Mouse (Mus musculus): Measurements from ENCODE around the gene Tmem131. TPM values are rescaled to one million over a fixed set of nuclear protein-coding genes. Genes with fewer than 3 reads are reported as not detected.

Tmem131 gene
- polyA plus RNA-seq, 1 experiment from 2014 or later: 22.1 TPM

DNA sequence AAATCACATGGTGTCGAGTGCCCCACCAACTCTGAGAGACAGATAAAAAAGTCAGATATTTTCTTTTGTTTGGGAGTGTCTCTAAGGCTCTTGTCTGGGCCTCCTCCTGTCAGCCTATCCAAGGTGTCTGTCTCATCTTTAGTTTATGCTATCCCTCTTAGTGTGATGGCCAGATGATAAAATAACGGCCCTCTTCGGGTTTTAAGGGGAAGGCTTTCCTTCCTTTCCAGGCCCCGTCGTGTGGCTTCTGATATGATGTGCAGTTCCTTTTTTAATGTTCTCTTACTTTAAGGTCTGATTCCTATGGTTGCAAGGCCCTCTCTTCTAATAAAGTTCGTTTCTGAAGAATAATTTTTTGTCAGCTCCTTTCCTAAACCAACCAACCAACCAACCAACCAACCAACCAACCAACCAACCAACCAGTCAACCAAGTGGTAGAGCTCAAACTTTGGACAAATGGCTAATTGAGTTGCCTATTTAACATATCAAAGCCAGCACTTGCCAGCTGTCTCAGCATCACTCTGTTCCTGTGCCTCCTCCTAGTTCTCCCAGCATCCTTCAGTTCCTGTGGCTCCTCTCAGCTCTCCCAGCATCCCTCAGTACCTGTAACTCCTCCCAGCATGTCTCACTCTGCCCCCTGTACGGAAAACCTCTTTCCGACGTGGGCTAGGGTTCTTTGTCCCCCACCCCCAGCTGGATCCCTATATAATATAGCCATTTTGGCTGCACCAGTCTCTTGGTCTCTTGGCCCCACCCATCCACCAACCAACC lies 38.9 kb upstream of the Tmem131 start:
- no peak for ATAC-seq (ENCODE audit: low read depth)
- Histone ChIP-seq H3K27ac (ENCODE audit: low read depth, low read length) (no peak overlapping the region), H3K4me1 (ENCODE audit: control insufficient read depth, insufficient read depth, low read length) (no peaks in the 10 kb centered on the region), H3K36me3 (ENCODE audit: control insufficient read depth, insufficient read depth, low read length) (no peaks in the 10 kb centered on the region), H3K4me3 (ENCODE audit: low read depth, low read length) (no peak overlapping the region), H3K27me3 (ENCODE audit: control insufficient read depth, insufficient read depth, low read length) (no peaks in the 10 kb centered on the region), H3K4me2 (ENCODE audit: low read depth, low read length) (no peak overlapping the region), H3K9ac (replicated peaks; ENCODE audit: low read depth, low read length) (no peak overlapping the region), H3K9me3 (ENCODE audit: control insufficient read depth, low read length) (no peaks in the 10 kb centered on the region)
- WGBS: 92% methylated on average over 9 of the region's 9 CpGs

DNA sequence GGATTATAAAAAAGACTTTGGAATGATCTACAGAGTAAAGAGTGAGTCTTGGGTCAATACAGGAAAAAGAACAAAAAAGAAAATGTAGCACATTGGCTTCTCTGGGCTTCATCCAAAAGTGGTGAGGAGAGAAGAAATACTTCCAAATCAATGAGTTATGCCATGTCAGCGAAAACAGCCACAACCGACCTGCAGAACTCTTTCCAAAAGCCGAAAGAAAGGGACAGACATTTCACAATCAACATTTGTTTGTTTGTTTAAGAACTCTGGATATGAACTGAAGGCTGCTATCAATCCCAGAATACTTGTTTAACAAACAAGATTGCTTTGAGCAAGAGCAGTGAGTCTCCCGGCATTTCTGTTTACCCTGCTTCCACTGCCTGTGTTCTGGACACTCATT lies 33.3 kb upstream of the Tmem131 start:
- no peaks in the 10 kb centered on the region for H3K9me3 ChIP-seq (ENCODE audit: control insufficient read depth, low read length)
- no peak overlapping the region for H3K4me3 ChIP-seq (ENCODE audit: low read depth, low read length)
- no peaks in the 10 kb centered on the region for H3K4me1 ChIP-seq (ENCODE audit: control insufficient read depth, insufficient read depth, low read length)
- no peak overlapping the region for H3K4me2 ChIP-seq (ENCODE audit: low read depth, low read length)
- no peak overlapping the region for H3K9ac ChIP-seq (replicated peaks; ENCODE audit: low read depth, low read length)
- ATAC-seq (ENCODE audit: low read depth): no peak
- no peaks in the 10 kb centered on the region for H3K36me3 ChIP-seq (ENCODE audit: control insufficient read depth, insufficient read depth, low read length)
- H3K27me3 ChIP-seq (ENCODE audit: control insufficient read depth, insufficient read depth, low read length): no peaks in the 10 kb centered on the region
- H3K27ac ChIP-seq (ENCODE audit: low read depth, low read length): no peak overlapping the region
- 94% methylated on average over 4 of the region's 4 CpGs for WGBS

- H3K4me1 ChIP-seq (ENCODE audit: control insufficient read depth, insufficient read depth, low read length): no peaks in the 10 kb centered on the region
- no peak overlapping the region for H3K4me2 ChIP-seq (ENCODE audit: low read depth, low read length)
- no peak for ATAC-seq (ENCODE audit: low read depth)
- H3K4me3 ChIP-seq (ENCODE audit: low read depth, low read length): no peak overlapping the region
- H3K27me3 ChIP-seq (ENCODE audit: control insufficient read depth, insufficient read depth, low read length): no peaks in the 10 kb centered on the region
- no peaks in the 10 kb centered on the region for H3K36me3 ChIP-seq (ENCODE audit: control insufficient read depth, insufficient read depth, low read length)
- H3K9me3 ChIP-seq (ENCODE audit: control insufficient read depth, low read length): no peaks in the 10 kb centered on the region
- H3K27ac ChIP-seq (ENCODE audit: low read depth, low read length): no peak overlapping the region
- H3K9ac ChIP-seq (replicated peaks; ENCODE audit: low read depth, low read length): no peak overlapping the region
- WGBS: 91% methylated on average over 3 of the region's 3 CpGs
Observed at GRCm38 (mm10) chr1:36970918-36971617, 27.6 kb upstream of the Tmem131 start.

- Histone ChIP-seq H3K9me3 (ENCODE audit: control insufficient read depth, low read length) (no peaks in the 10 kb centered on the region), H3K27me3 (ENCODE audit: control insufficient read depth, insufficient read depth, low read length) (no peaks in the 10 kb centered on the region), H3K4me2 (ENCODE audit: low read depth, low read length) (no peak overlapping the region), H3K4me1 (ENCODE audit: control insufficient read depth, insufficient read depth, low read length) (no peaks in the 10 kb centered on the region), H3K9ac (replicated peaks; ENCODE audit: low read depth, low read length) (no peak overlapping the region), H3K4me3 (ENCODE audit: low read depth, low read length) (no peak overlapping the region), H3K36me3 (ENCODE audit: control insufficient read depth, insufficient read depth, low read length) (no peaks in the 10 kb centered on the region), H3K27ac (ENCODE audit: low read depth, low read length) (no peak overlapping the region)
- 88% methylated on average over 5 of the region's 5 CpGs for WGBS
- no peak for ATAC-seq (ENCODE audit: low read depth)
Observed at GRCm38 (mm10) chr1:36965831-36966230, 22.4 kb upstream of the Tmem131 start.

DNA sequence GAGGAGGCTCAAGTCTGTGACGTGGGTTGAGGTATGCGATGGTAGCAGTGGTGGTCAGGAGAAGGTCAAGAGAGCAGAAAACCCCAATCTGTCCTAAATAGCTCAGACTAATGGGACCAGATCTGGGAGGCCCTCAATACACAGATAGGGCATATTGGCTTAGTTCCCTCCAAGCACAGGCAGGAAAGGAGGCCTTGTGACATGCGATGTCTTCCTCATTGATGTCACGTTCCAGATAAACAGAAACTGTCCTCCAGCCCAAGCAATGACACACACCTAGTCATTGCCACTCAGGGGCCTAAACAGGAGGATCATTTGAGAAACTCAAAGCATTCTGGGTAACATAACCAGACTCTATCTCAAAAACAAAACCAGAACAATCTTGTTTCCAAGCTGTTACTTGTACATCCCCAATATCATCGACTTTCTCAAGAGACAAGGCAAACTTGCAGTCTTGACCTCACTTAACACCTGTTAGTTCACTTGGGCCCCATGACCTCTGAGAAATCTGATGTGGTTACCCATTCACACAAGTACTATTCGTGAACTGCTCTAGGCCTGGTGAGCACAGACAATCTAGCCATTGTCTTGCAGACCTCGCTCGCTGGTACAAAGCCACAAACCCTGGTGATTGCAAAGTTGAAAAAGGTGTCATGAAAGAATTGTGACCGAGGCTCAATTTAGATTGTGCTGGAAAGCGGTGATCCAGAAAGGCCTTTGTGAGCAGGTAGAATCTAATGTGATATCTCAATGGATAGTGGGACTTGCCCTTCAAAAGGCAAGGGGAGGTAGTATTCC lies 19.1 kb upstream of the Tmem131 start:
- no peak for ATAC-seq (ENCODE audit: low read depth)
- no peak overlapping the region for H3K27ac ChIP-seq (ENCODE audit: low read depth, low read length)
- no peaks in the 10 kb centered on the region for H3K9me3 ChIP-seq (ENCODE audit: control insufficient read depth, low read length)
- no peaks in the 10 kb centered on the region for H3K27me3 ChIP-seq (ENCODE audit: control insufficient read depth, insufficient read depth, low read length)
- H3K4me2 ChIP-seq (ENCODE audit: low read depth, low read length): no peak overlapping the region
- H3K4me3 ChIP-seq (ENCODE audit: low read depth, low read length): no peak overlapping the region
- 66% methylated on average over 10 of the region's 10 CpGs for WGBS
- H3K36me3 ChIP-seq (ENCODE audit: control insufficient read depth, insufficient read depth, low read length): no peaks in the 10 kb centered on the region
- no peak overlapping the region for H3K9ac ChIP-seq (replicated peaks; ENCODE audit: low read depth, low read length)
- H3K4me1 ChIP-seq (ENCODE audit: control insufficient read depth, insufficient read depth, low read length): no peaks in the 10 kb centered on the region

GRCm38 (mm10) chr1:36960509-36961222 lies 17.2 kb upstream of the Tmem131 start:
- no peak overlapping the region for H3K4me3 ChIP-seq (ENCODE audit: low read depth, low read length)
- no peaks in the 10 kb centered on the region for H3K36me3 ChIP-seq (ENCODE audit: control insufficient read depth, insufficient read depth, low read length)
- ATAC-seq (ENCODE audit: low read depth): no peak
- H3K4me1 ChIP-seq (ENCODE audit: control insufficient read depth, insufficient read depth, low read length): no peaks in the 10 kb centered on the region
- no peak overlapping the region for H3K9ac ChIP-seq (replicated peaks; ENCODE audit: low read depth, low read length)
- WGBS: 90% methylated on average over 16 of the region's 16 CpGs
- no peak overlapping the region for H3K27ac ChIP-seq (ENCODE audit: low read depth, low read length)
- no peak overlapping the region for H3K4me2 ChIP-seq (ENCODE audit: low read depth, low read length)
- H3K9me3 ChIP-seq (ENCODE audit: control insufficient read depth, low read length): no peaks in the 10 kb centered on the region
- no peaks in the 10 kb centered on the region for H3K27me3 ChIP-seq (ENCODE audit: control insufficient read depth, insufficient read depth, low read length)

- Histone ChIP-seq H3K4me1 (ENCODE audit: control insufficient read depth, insufficient read depth, low read length) (no peaks in the 10 kb centered on the region), H3K27ac (ENCODE audit: low read depth, low read length) (no peak overlapping the region), H3K9ac (replicated peaks; ENCODE audit: low read depth, low read length) (no peak overlapping the region), H3K36me3 (ENCODE audit: control insufficient read depth, insufficient read depth, low read length) (no peaks in the 10 kb centered on the region), H3K9me3 (ENCODE audit: control insufficient read depth, low read length) (no peaks in the 10 kb centered on the region), H3K27me3 (ENCODE audit: control insufficient read depth, insufficient read depth, low read length) (no peaks in the 10 kb centered on the region), H3K4me3 (ENCODE audit: low read depth, low read length) (no peak overlapping the region), H3K4me2 (ENCODE audit: low read depth, low read length) (no peak overlapping the region)
- whole genome bisulfite sequencing: 73% methylated on average over 7 of the region's 7 CpGs
- ATAC-seq (ENCODE audit: low read depth): no peak
Observed at GRCm38 (mm10) chr1:36949591-36950184, 6.2 kb upstream of the Tmem131 start.

- Histone ChIP-seq H3K9me3 (ENCODE audit: control insufficient read depth, low read length) (no peaks in the 10 kb centered on the region), H3K27me3 (ENCODE audit: control insufficient read depth, insufficient read depth, low read length) (no peaks in the 10 kb centered on the region), H3K9ac (replicated peaks; ENCODE audit: low read depth, low read length) (no peak overlapping the region), H3K27ac (ENCODE audit: low read depth, low read length) (no peak overlapping the region), H3K4me3 (ENCODE audit: low read depth, low read length) (no peak overlapping the region), H3K4me1 (ENCODE audit: control insufficient read depth, insufficient read depth, low read length) (no peaks in the 10 kb centered on the region), H3K4me2 (ENCODE audit: low read depth, low read length) (no peak overlapping the region), H3K36me3 (ENCODE audit: control insufficient read depth, insufficient read depth, low read length) (no peaks in the 10 kb centered on the region)
- 87% methylated on average over 8 of the region's 8 CpGs for WGBS
- no peak for ATAC-seq (ENCODE audit: low read depth)
Observed at GRCm38 (mm10) chr1:36947448-36947847, 4.0 kb upstream of the Tmem131 start.

All from neural tube, embryonic 14.5 days (tissue).